In the genomic region with DNA sequence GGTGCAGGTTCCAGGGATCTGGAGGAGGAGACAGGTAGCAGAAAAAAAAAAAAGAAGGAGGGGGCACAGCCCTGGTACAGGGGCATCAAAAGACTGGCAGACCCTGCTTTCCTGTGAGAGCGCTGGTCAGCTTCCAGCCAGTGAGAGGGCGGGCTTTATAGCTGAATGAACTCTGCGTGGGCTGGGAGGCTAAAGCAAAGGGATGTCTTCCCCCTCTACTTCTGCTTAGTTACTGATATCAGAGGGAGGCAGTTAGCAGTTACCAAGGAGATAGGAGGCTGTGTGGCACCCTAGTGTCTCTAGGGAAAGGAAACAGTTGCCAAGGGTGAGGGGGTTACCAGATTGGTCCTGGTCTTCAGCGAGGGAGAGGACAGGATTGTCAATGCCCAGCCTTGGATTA, we compare ENCODE assay signal across 18 mouse cellular contexts. TPM values are rescaled to one million over a fixed set of nuclear protein-coding genes. Genes with fewer than 3 reads are reported as not detected.
A peak's percentile ranks its signal among the peaks of the same experiment; 100 is the strongest.
DNase-seq lines count a peak whose midpoint lies in the region; ATAC-seq and TF ChIP-seq lines count a peak whose summit lies in the region.
"Had no signal": no experiment of that assay in that cellular context is flagged by ENCODE, and none has a peak within 500 bp of the region (broad histone marks: within the 10 kb centered on the region; RNA-seq: fewer than 3 reads in every experiment).

No protein-coding gene starts in this region.

- peaks cover 36% of the 10 kb centered on the region for H3K4me1 ChIP-seq in forebrain, embryonic 15.5 days
- peaks cover 50% of the 10 kb centered on the region for H3K4me1 ChIP-seq in forebrain, embryonic 10.5 days
- H3K4me1 ChIP-seq in E14TG2a.4 (replicated peaks; ENCODE audit: low read depth, low read length), result peaks cover 58% of the 10 kb centered on the region
- peaks cover 11% of the 10 kb centered on the region; the same call in 1 of the 2 replicates for H3K4me1 ChIP-seq in intestine, embryonic 15.5 days (replicated peaks)
- H3K4me1 ChIP-seq in embryonic facial prominence, embryonic 10.5 days, result peaks cover 36% of the 10 kb centered on the region

- no peak overlapping the region for H3K4me3 ChIP-seq in forebrain, embryonic 15.5 days
- H3K4me3 ChIP-seq in forebrain, embryonic 10.5 days, result no peak overlapping the region
- H3K4me3 ChIP-seq in E14TG2a.4 (replicated peaks; ENCODE audit: low read length), result peak overlapping the region; percentile 55; the same call in 1 of the 2 replicates
- H3K4me3 ChIP-seq in intestine, embryonic 15.5 days (replicated peaks), result peak overlapping the region; percentile 22; the same call in 1 of the 2 replicates
- no peak overlapping the region for H3K4me3 ChIP-seq in embryonic facial prominence, embryonic 10.5 days
- H3K4me3 ChIP-seq: hindbrain, embryonic 15.5 days; limb, embryonic 12.5 days had no signal

- no peaks in the 10 kb centered on the region for H3K9me3 ChIP-seq in forebrain, embryonic 15.5 days
- H3K9me3 ChIP-seq in forebrain, embryonic 10.5 days, result no peaks in the 10 kb centered on the region
- no peaks in the 10 kb centered on the region for H3K9me3 ChIP-seq in E14TG2a.4 (ENCODE audit: low read length)
- H3K9me3 ChIP-seq in intestine, embryonic 15.5 days, result no peaks in the 10 kb centered on the region
- H3K9me3 ChIP-seq in embryonic facial prominence, embryonic 10.5 days, result no peaks in the 10 kb centered on the region
- H3K9me3 ChIP-seq: hindbrain, embryonic 15.5 days; limb, embryonic 12.5 days had no signal

- H3K27me3 ChIP-seq in forebrain, embryonic 15.5 days, result no peaks in the 10 kb centered on the region
- peaks cover 26% of the 10 kb centered on the region for H3K27me3 ChIP-seq in forebrain, embryonic 10.5 days (ENCODE audit: poor library complexity, severe bottlenecking)
- peaks cover 54% of the 10 kb centered on the region for H3K27me3 ChIP-seq in E14TG2a.4 (ENCODE audit: insufficient read depth, low read length)
- H3K27me3 ChIP-seq in intestine, embryonic 15.5 days (replicated peaks), result no peaks in the 10 kb centered on the region
- peaks cover 30% of the 10 kb centered on the region for H3K27me3 ChIP-seq in embryonic facial prominence, embryonic 10.5 days (replicated peaks; ENCODE audit: low read depth, poor library complexity, severe bottlenecking)
- H3K27me3 ChIP-seq: hindbrain, embryonic 15.5 days had no signal

- no peak overlapping the region for H3K9ac ChIP-seq in forebrain, embryonic 15.5 days (replicated peaks)
- H3K9ac ChIP-seq in intestine, embryonic 15.5 days, result no peak overlapping the region
- H3K9ac ChIP-seq: hindbrain, embryonic 15.5 days; limb, embryonic 12.5 days; liver, postnatal 0 days had no signal

- no peak overlapping the region for H3K4me2 ChIP-seq in forebrain, embryonic 15.5 days (replicated peaks)
- peak overlapping the region; percentile 43 for H3K4me2 ChIP-seq in intestine, embryonic 15.5 days (replicated peaks)
- H3K4me2 ChIP-seq: hindbrain, embryonic 15.5 days had no signal

- WGBS in forebrain, embryonic 15.5 days, result 32% methylated on average over 4 of the region's 4 CpGs
- 56% methylated on average over 4 of the region's 4 CpGs for WGBS in forebrain, embryonic 10.5 days
- 57% methylated on average over 4 of the region's 4 CpGs for WGBS in intestine, embryonic 15.5 days
- WGBS in embryonic facial prominence, embryonic 10.5 days, result 60% methylated on average over 4 of the region's 4 CpGs

- DNase-seq in forebrain, embryonic 10.5 days (ENCODE audit: extremely low spot score, low spot score), result no peak
- peak; percentile 25 to 46 for DNase-seq in kidney, postnatal 25 days
- no peak for DNase-seq in kidney, postnatal 10 days
- no peak for DNase-seq in embryonic facial prominence, embryonic 10.5 days (ENCODE audit: low spot score)
- DNase-seq in cerebellum, postnatal 25 days, result no peak
- DNase-seq: adrenal gland, adult 8-10 months; cerebellum, adult 9-11 months; gastrocnemius, postnatal 10 days; liver, postnatal 0 days; thymus, adult 18-20 months had no signal

- 0 out of 2 replicates have a peak overlapping the region, but pooled peaks have one; percentile 31 for H3K27ac ChIP-seq in forebrain, embryonic 15.5 days (replicated peaks)
- no peak overlapping the region for H3K27ac ChIP-seq in forebrain, embryonic 10.5 days
- no peak overlapping the region for H3K27ac ChIP-seq in intestine, embryonic 15.5 days
- H3K27ac ChIP-seq in embryonic facial prominence, embryonic 10.5 days (replicated peaks), result no peak overlapping the region
- H3K27ac ChIP-seq: hindbrain, embryonic 15.5 days; limb, embryonic 12.5 days; macrophage had no signal

- TF ChIP-seq CTCF in E14TG2a.4 (conservative IDR thresholded peaks at IDR 0.05; ENCODE audit: low read length), result no peak

- H3K36me3 ChIP-seq in forebrain, embryonic 15.5 days, result no peaks in the 10 kb centered on the region
- no peaks in the 10 kb centered on the region for H3K36me3 ChIP-seq in forebrain, embryonic 10.5 days (replicated peaks)
- no peaks in the 10 kb centered on the region for H3K36me3 ChIP-seq in E14TG2a.4 (ENCODE audit: insufficient read depth, low read length)
- no peaks in the 10 kb centered on the region for H3K36me3 ChIP-seq in intestine, embryonic 15.5 days
- no peaks in the 10 kb centered on the region for H3K36me3 ChIP-seq in embryonic facial prominence, embryonic 10.5 days (replicated peaks)
- H3K36me3 ChIP-seq: hindbrain, embryonic 15.5 days; limb, embryonic 12.5 days had no signal

- no peak for ATAC-seq in forebrain, embryonic 15.5 days (replicated peaks)
- ATAC-seq in intestine, embryonic 15.5 days, result no peak

RNA-seq across cellular contexts. Expression of a gene that starts 0.8 kb away (rescaled TPM):
- polyA plus RNA-seq in forebrain, embryonic 15.5 days (2015; fragmentation: Nextera tagmentation; extraction: Ambion mirVana), result 0.59 and 0.61 TPM in 2 replicates
- polyA plus RNA-seq in forebrain, embryonic 10.5 days (2016; fragmentation: Nextera tagmentation; extraction: Ambion mirVana), result 0.06 TPM in 1 of 2 replicates, not detected in the other
- 11.7 and 12.9 TPM in 2 replicates for polyA plus RNA-seq in intestine, embryonic 15.5 days (2015; fragmentation: Nextera tagmentation; extraction: Ambion mirVana)
- polyA plus RNA-seq in embryonic facial prominence, embryonic 10.5 days (2016; fragmentation: Nextera tagmentation; extraction: Ambion mirVana), result 0.09 TPM in 1 of 2 replicates, not detected in the other
- polyA plus RNA-seq: embryonic facial prominence, embryonic 11.5 days; heart, embryonic 11.5 days; limb, embryonic 12.5 days; liver, postnatal 0 days; macrophage had no signal

RNA-seq across cellular contexts. Expression of a gene that starts 10.0 kb away (rescaled TPM):
- 0.32 TPM in 1 of 2 replicates, not detected in the other for polyA plus RNA-seq in forebrain, embryonic 15.5 days (2015; fragmentation: Nextera tagmentation; extraction: Ambion mirVana)
- polyA plus RNA-seq in forebrain, embryonic 10.5 days (2016; fragmentation: Nextera tagmentation; extraction: Ambion mirVana), result not detected in 2 replicates
- polyA plus RNA-seq in intestine, embryonic 15.5 days (2015; fragmentation: Nextera tagmentation; extraction: Ambion mirVana), result not detected in 2 replicates
- polyA plus RNA-seq in embryonic facial prominence, embryonic 10.5 days (2016; fragmentation: Nextera tagmentation; extraction: Ambion mirVana), result not detected in 2 replicates
- polyA plus RNA-seq: embryonic facial prominence, embryonic 11.5 days; heart, embryonic 11.5 days; hindbrain, embryonic 15.5 days; limb, embryonic 12.5 days; liver, postnatal 0 days; macrophage had no signal

RNA-seq across cellular contexts. Expression of a gene that starts 16.6 kb away (rescaled TPM):
- polyA plus RNA-seq in forebrain, embryonic 15.5 days (2015; fragmentation: Nextera tagmentation; extraction: Ambion mirVana), result 25.7 and 26.4 TPM in 2 replicates
- polyA plus RNA-seq in forebrain, embryonic 10.5 days (2016; fragmentation: Nextera tagmentation; extraction: Ambion mirVana), result 21.3 and 23.8 TPM in 2 replicates
- polyA plus RNA-seq in intestine, embryonic 15.5 days (2015; fragmentation: Nextera tagmentation; extraction: Ambion mirVana), result 13.2 and 14.8 TPM in 2 replicates
- polyA plus RNA-seq in embryonic facial prominence, embryonic 10.5 days (2016; fragmentation: Nextera tagmentation; extraction: Ambion mirVana), result 25.4 and 25.5 TPM in 2 replicates

RNA-seq across cellular contexts. Expression of a gene that starts 18.0 kb away (rescaled TPM):
- 4.5 and 5.2 TPM in 2 replicates for polyA plus RNA-seq in forebrain, embryonic 15.5 days (2015; fragmentation: Nextera tagmentation; extraction: Ambion mirVana)
- 2.8 and 2.9 TPM in 2 replicates for polyA plus RNA-seq in forebrain, embryonic 10.5 days (2016; fragmentation: Nextera tagmentation; extraction: Ambion mirVana)
- 5.5 and 5.9 TPM in 2 replicates for polyA plus RNA-seq in intestine, embryonic 15.5 days (2015; fragmentation: Nextera tagmentation; extraction: Ambion mirVana)
- polyA plus RNA-seq in embryonic facial prominence, embryonic 10.5 days (2016; fragmentation: Nextera tagmentation; extraction: Ambion mirVana), result 1.9 and 2.4 TPM in 2 replicates

RNA-seq across cellular contexts. Expression of a gene that starts 38.0 kb away (rescaled TPM):
- 14.2 and 15.6 TPM in 2 replicates for polyA plus RNA-seq in forebrain, embryonic 15.5 days (2015; fragmentation: Nextera tagmentation; extraction: Ambion mirVana)
- polyA plus RNA-seq in forebrain, embryonic 10.5 days (2016; fragmentation: Nextera tagmentation; extraction: Ambion mirVana), result 5.3 and 7.2 TPM in 2 replicates
- polyA plus RNA-seq in intestine, embryonic 15.5 days (2015; fragmentation: Nextera tagmentation; extraction: Ambion mirVana), result 2.5 and 2.9 TPM in 2 replicates
- 2.6 and 3.1 TPM in 2 replicates for polyA plus RNA-seq in embryonic facial prominence, embryonic 10.5 days (2016; fragmentation: Nextera tagmentation; extraction: Ambion mirVana)
- polyA plus RNA-seq: macrophage had no signal

Comparison
In these comparisons a context has a peak if more than half of its experiments do, and no peak if none do; other contexts are left out.
1. DNase-seq: peak in kidney, postnatal 25 days (2 of 2); none in forebrain, embryonic 10.5 days (single experiment), kidney, postnatal 10 days (single experiment), embryonic facial prominence, embryonic 10.5 days (single experiment) and cerebellum, postnatal 25 days (0 of 2).
2. H3K4me3 ChIP-seq: peak in E14TG2a.4 (single experiment) and intestine, embryonic 15.5 days (single experiment); none in forebrain, embryonic 15.5 days (single experiment), forebrain, embryonic 10.5 days (single experiment) and embryonic facial prominence, embryonic 10.5 days (single experiment).